Mouse (Mus musculus) neural tube, embryonic 13.5 days (tissue): ENCODE measurements around the gene Brd4. TPM values are rescaled to one million over a fixed set of nuclear protein-coding genes. Genes with fewer than 3 reads are reported as not detected.

Experiments used
- ATAC-seq: fragments of 200-750 bp; cut with Nextera tagmentation; 2 replicates; pipeline ENCODE4 v1.8.0; 2017; ENCODE audit warnings: low read depth, mild to moderate bottlenecking, moderate TSS enrichment, moderate library complexity
- H3K27ac ChIP-seq: fragments of 300-500 bp; sonication (generic); replicated peaks from 2 replicates; pipeline ENCODE4 v1.5.1; 2015; ENCODE audit warnings: moderate library complexity, mild to moderate bottlenecking, inconsistent platforms
- H3K27me3 ChIP-seq: fragments of 300-500 bp; sonication (generic); 2 replicates; pipeline ENCODE4 v1.6.1; 2015; ENCODE audit warnings: mild to moderate bottlenecking, inconsistent platforms
- H3K36me3 ChIP-seq: fragments of 300-500 bp; sonication (generic); 2 replicates; pipeline ENCODE4 v1.6.1; 2015; ENCODE audit warnings: mild to moderate bottlenecking, inconsistent platforms
- H3K4me1 ChIP-seq: fragments of 300-500 bp; sonication (generic); replicated peaks from 2 replicates; pipeline ENCODE4 v1.6.1; 2015; ENCODE audit warnings: inconsistent platforms
- H3K4me2 ChIP-seq: fragments of 300-500 bp; sonication (generic); 2 replicates; pipeline ENCODE4 v1.6.1; 2015; ENCODE audit warnings: inconsistent platforms, mild to moderate bottlenecking, moderate library complexity
- H3K4me3 ChIP-seq: fragments of 300-500 bp; sonication (generic); 2 replicates; pipeline ENCODE4 v1.5.1; 2015; ENCODE audit warnings: mild to moderate bottlenecking, inconsistent platforms
- H3K9ac ChIP-seq: fragments of 300-500 bp; sonication (generic); 2 replicates; pipeline ENCODE4 v1.6.1; 2015; ENCODE audit warnings: moderate library complexity, mild to moderate bottlenecking, inconsistent platforms
- H3K9me3 ChIP-seq: fragments of 300-500 bp; sonication (generic); 2 replicates; pipeline ENCODE4 v1.6.1; 2016; ENCODE audit warnings: inconsistent platforms
- WGBS: fragments of 180-500 bp; shearing (Covaris S2); methylation state at CpG from one replicate; pipeline ENCODE4 v1.1.7; 2015; 5-methylcytosine and 5-hydroxymethylcytosine counted together
- polyA plus RNA-seq: library from polyadenylated mRNA; unstranded; fragments of >200 nt; fragmentation: Nextera tagmentation; extraction: Ambion mirVana; gene quantifications from 2 replicates; pipeline ENCODE4 v1.2.1, GENCODE M21; 2015

The Brd4 gene
- polyA plus RNA-seq, 1 experiment from 2014 or later = 87.7 TPM

GRCm38 (mm10) chr17:32183017-32183416 is 101.5 kb downstream of the Brd4 start:
- Histone ChIP-seq H3K9me3 (no peaks in the 10 kb centered on the region), H3K27ac (no peak overlapping the region), H3K4me3 (no peak overlapping the region), H3K4me1 (peaks cover 20% of the 10 kb centered on the region), H3K4me2 (no peak overlapping the region), H3K9ac (no peak overlapping the region), H3K27me3 (peaks cover 1% of the 10 kb centered on the region), H3K36me3 (no peaks in the 10 kb centered on the region)
- ATAC-seq = no peak
- 22% methylated on average over 8 of the region's 8 CpGs for WGBS

GRCm38 (mm10) chr17:32179621-32180491 is 104.7 kb downstream of the Brd4 start:
- Histone ChIP-seq H3K36me3 (no peaks in the 10 kb centered on the region), H3K9me3 (no peaks in the 10 kb centered on the region), H3K27me3 (no peaks in the 10 kb centered on the region), H3K4me2 (no peak overlapping the region), H3K27ac (peak overlapping the region; percentile 83), H3K4me3 (no peak overlapping the region), H3K4me1 (peaks cover 20% of the 10 kb centered on the region), H3K9ac (no peak overlapping the region)
- peak; percentile 74 for ATAC-seq
- 22% methylated on average over 11 of the region's 11 CpGs for WGBS

DNA sequence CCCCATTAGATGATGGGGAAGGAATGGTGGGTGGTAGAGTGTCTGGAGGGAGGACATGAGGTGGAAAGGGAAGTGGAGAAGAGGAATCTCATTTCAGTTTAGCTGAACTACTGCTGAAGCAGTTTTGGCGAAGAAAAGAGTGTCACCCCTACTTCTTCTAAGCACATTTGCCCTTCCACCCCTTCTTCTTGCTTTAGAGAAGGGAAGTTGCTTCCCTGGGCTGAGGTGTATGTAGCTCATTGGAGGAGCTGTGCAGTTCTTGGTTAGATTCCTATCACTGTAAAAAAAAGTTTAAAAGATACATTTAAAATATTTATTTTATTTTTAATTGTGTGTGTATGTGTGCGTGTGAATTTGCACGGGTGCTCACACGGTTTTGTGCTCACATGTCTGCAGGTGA is 107.6 kb downstream of the Brd4 start:
- H3K27me3 ChIP-seq = no peaks in the 10 kb centered on the region
- H3K4me2 ChIP-seq = no peak overlapping the region
- H3K4me1 ChIP-seq = peaks cover 20% of the 10 kb centered on the region
- no peak overlapping the region for H3K9ac ChIP-seq
- no peak overlapping the region for H3K27ac ChIP-seq
- 90% methylated on average over 4 of the region's 4 CpGs for WGBS
- H3K4me3 ChIP-seq = no peak overlapping the region
- no peak for ATAC-seq
- no peaks in the 10 kb centered on the region for H3K9me3 ChIP-seq
- H3K36me3 ChIP-seq = no peaks in the 10 kb centered on the region

- 74% methylated on average over 7 of the region's 7 CpGs for WGBS
- Histone ChIP-seq H3K27me3 (no peaks in the 10 kb centered on the region), H3K36me3 (no peaks in the 10 kb centered on the region)
These were observed 111.4 kb downstream of the Brd4 start for GRCm38 (mm10) chr17:32173166-32173565.

DNA sequence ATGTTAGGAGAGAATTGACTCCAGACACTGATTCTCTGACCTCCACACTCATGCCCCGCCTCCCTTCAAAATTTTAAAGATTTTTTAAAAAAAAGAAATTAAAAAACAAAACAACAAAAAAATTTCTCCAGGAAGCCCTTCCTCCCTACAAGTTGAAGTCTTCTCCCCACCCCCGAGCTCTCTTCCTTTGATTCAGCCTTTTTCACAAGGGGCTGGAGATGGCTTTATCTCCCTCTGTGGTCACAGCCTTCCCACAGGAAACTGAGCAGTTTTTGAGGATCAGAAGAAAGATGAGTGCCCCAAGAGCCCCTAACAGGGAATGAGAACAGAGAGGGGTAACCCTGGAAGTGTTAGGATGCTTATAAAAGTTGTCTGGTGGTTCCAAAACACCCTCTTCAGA is 112.0 kb downstream of the Brd4 start:
- no peaks in the 10 kb centered on the region for H3K9me3 ChIP-seq
- 0 out of 2 replicates have a peak, but pooled peaks cover under 1% of the 10 kb centered on the region for H3K4me1 ChIP-seq
- ATAC-seq = no peak
- no peak overlapping the region for H3K4me3 ChIP-seq
- H3K36me3 ChIP-seq = no peaks in the 10 kb centered on the region
- 89% methylated on average over 2 of the region's 2 CpGs for WGBS
- no peak overlapping the region for H3K4me2 ChIP-seq
- H3K27me3 ChIP-seq = no peaks in the 10 kb centered on the region
- H3K9ac ChIP-seq = no peak overlapping the region
- no peak overlapping the region for H3K27ac ChIP-seq

More at GRCm38 (mm10) chr17:32173166-32173565, 111.4 kb downstream of the Brd4 start:
- H3K9me3 ChIP-seq = no peaks in the 10 kb centered on the region
- no peak overlapping the region for H3K4me3 ChIP-seq
- no peak for ATAC-seq
- no peaks in the 10 kb centered on the region for H3K4me1 ChIP-seq
- H3K27ac ChIP-seq = no peak overlapping the region
- no peak overlapping the region for H3K9ac ChIP-seq
- H3K4me2 ChIP-seq = no peak overlapping the region

GRCm38 (mm10) chr17:32169518-32170225 is 114.8 kb downstream of the Brd4 start:
- peaks cover 23% of the 10 kb centered on the region for H3K4me1 ChIP-seq
- H3K9me3 ChIP-seq = no peaks in the 10 kb centered on the region
- no peak for ATAC-seq
- WGBS = 86% methylated on average over 4 of the region's 4 CpGs
- H3K4me2 ChIP-seq = no peak overlapping the region
- no peak overlapping the region for H3K27ac ChIP-seq
- H3K9ac ChIP-seq = no peak overlapping the region
- H3K27me3 ChIP-seq = no peaks in the 10 kb centered on the region
- H3K4me3 ChIP-seq = no peak overlapping the region
- H3K36me3 ChIP-seq = no peaks in the 10 kb centered on the region

GRCm38 (mm10) chr17:32166687-32167086 is 117.8 kb downstream of the Brd4 start, which contains the start of gene Notch3:
Gene Notch3 (minus strand): TSS chr17:32166852.
- Histone ChIP-seq H3K9me3 (no peaks in the 10 kb centered on the region), H3K27me3 (no peaks in the 10 kb centered on the region), H3K9ac (peak within 1 kb of the TSS; percentile 78), H3K4me2 (peak within 1 kb of the TSS; percentile 76), H3K27ac (peak within 1 kb of the TSS; percentile 91), H3K4me3 (peak within 1 kb of the TSS; percentile 53), H3K36me3 (no peaks in the 10 kb centered on the region), H3K4me1 (peaks cover 51% of the 10 kb centered on the region)
- peak; percentile 4; the same call in 1 of the 2 replicates for ATAC-seq
- under 1% methylated on average over 37 of the region's 39 CpGs for WGBS

DNA sequence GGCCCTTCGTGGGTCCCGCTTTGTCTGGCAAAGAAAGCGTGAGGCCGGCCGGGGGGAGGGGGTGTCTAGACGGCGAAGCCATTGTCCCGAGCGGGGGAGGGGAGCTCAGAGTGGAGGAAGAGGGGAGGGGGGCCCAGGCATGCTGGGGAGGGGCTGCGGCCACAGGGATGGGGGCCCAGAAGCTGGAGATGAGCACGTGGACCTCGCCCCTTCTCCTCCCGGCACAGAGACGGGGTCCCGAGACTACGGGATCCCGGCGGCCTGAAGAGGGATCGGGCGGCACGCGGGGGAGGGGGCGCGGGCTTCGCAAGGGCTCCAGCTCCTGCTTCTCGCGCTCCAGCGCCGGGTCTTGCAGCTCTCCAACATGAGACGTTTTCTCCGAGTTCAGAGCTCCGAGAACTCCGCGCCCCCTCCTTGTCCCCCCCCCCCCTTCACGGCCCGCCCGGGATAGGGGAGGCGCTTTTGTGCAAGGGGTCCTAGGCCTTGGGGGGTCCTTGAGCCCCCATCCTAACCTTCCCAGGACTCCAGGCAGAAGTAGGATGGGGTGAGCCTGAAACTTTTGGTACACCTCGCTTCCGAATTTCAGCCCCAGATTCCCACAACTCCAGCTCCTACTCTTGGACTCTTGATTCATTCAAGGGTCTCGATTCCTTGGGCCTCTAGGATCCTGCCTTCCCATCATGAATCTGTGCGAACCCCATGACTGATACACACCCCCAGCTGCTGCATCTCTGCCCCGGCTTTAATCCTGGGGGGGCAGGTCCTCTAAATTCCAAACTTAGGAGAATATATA is 118.5 kb downstream of the Brd4 start:
- peak overlapping the region; percentile 53 for H3K4me3 ChIP-seq
- WGBS = under 1% methylated on average over 34 of the region's 43 CpGs
- ATAC-seq = peak; percentile 68
- H3K27me3 ChIP-seq = no peaks in the 10 kb centered on the region
- H3K27ac ChIP-seq = peak overlapping the region; percentile 91
- no peaks in the 10 kb centered on the region for H3K9me3 ChIP-seq
- H3K9ac ChIP-seq = peak overlapping the region; percentile 78
- H3K4me1 ChIP-seq = peaks cover 52% of the 10 kb centered on the region
- H3K4me2 ChIP-seq = peak overlapping the region; percentile 76
- H3K36me3 ChIP-seq = no peaks in the 10 kb centered on the region

GRCm38 (mm10) chr17:32165266-32165802 is 119.2 kb downstream of the Brd4 start:
- peak; percentile 76 for ATAC-seq
- Histone ChIP-seq H3K4me3 (peak overlapping the region; percentile 53), H3K9ac (peak overlapping the region; percentile 78), H3K27ac (peak overlapping the region; percentile 91), H3K27me3 (no peaks in the 10 kb centered on the region), H3K36me3 (no peaks in the 10 kb centered on the region), H3K4me1 (peaks cover 52% of the 10 kb centered on the region), H3K4me2 (peak overlapping the region; percentile 76), H3K9me3 (no peaks in the 10 kb centered on the region)
- WGBS = 4% methylated on average over 9 of the region's 9 CpGs

DNA sequence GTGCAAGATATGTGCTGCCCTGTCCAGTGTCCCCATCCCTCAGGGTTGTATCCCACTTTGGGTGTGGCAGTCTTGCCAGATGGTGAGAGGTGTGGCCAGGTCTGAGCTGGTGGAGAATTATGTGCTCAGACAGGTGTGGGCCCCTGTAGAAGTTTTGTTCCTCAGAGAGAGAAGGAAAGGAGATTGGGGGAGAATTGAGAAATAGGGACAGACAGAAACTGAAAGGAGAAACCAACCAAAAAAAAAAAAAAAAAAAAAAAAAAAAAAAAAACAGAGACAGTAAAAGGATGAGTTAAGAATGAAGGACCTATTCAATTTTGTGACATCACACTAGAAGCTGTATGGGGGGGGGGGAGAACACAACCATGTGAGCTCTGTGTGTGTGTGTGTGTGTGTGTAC is 119.7 kb downstream of the Brd4 start:
- ATAC-seq = no peak
- H3K4me3 ChIP-seq = no peak overlapping the region
- no peak overlapping the region for H3K9ac ChIP-seq
- no peaks in the 10 kb centered on the region for H3K27me3 ChIP-seq
- peak overlapping the region; percentile 76; the same call in 1 of the 2 replicates for H3K4me2 ChIP-seq
- H3K4me1 ChIP-seq = peaks cover 52% of the 10 kb centered on the region
- peak overlapping the region; percentile 91 for H3K27ac ChIP-seq
- no peaks in the 10 kb centered on the region for H3K9me3 ChIP-seq
- H3K36me3 ChIP-seq = no peaks in the 10 kb centered on the region

DNA sequence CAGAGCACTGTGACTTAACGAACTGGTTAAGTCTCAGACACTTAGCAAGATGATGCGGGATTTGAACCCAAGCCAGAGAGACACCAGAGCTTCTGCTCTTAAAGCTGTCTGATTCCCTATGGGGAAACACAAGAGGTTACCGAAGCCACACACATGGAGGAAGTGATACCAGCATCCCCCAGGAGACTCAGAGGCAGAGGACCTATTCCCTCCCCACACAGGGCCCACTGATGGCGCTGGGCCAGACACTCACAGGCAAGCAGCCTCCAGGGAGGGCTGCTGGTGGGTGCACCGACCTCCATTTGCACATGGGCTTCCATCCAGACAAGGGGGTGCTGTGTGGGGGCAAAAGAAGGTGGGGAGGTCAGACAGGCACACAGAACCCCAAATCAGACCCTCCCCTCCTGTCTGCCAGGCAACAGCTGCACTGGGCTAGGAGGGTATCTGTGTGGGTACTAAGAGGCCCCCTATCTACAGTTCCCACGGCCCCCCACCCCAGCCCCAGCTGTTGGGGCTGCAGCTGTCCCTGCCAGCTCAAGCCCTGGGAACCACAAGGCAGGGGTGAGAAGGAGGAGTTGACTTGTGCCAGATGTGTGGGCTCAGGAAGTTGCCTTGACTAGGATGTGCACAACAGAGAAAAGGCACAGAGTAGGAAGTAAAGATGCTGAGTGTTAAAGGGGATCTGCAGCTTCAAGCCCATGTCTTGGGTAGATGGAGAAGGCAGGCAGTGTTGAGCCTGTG is 120.4 kb downstream of the Brd4 start:
- H3K27ac ChIP-seq = peak overlapping the region; percentile 64
- peaks cover 52% of the 10 kb centered on the region for H3K4me1 ChIP-seq
- 0 out of 2 replicates have a peak overlapping the region, but pooled peaks have one; percentile 3 for H3K9ac ChIP-seq
- no peaks in the 10 kb centered on the region for H3K9me3 ChIP-seq
- no peaks in the 10 kb centered on the region for H3K27me3 ChIP-seq
- 51% methylated on average over 6 of the region's 6 CpGs for WGBS
- no peaks in the 10 kb centered on the region for H3K36me3 ChIP-seq
- ATAC-seq = no peak
- peak overlapping the region; percentile 93 for H3K4me2 ChIP-seq
- H3K4me3 ChIP-seq = no peak overlapping the region
